Mouse (Mus musculus) MEL (cell line): ENCODE data around the gene 3110082I17Rik. TPM values are rescaled to one million over a fixed set of nuclear protein-coding genes. Genes with fewer than 3 reads are reported as not detected.

ENCODE experiments used
- DNase-seq: peaks from one replicate; pipeline ENCODE4 v3.0.0; 2011; ENCODE audit warnings: low read depth, low spot score
- H3K27ac ChIP-seq: 2 replicates; pipeline ENCODE4 v1.5.1; 2012; ENCODE audit warnings: low read depth, mild to moderate bottlenecking, control low read depth, low read length, moderate library complexity; ENCODE audit not compliant: control insufficient read depth
- H3K27me3 ChIP-seq, 2 experiments: fragments of 150-350 bp in 1 of 2; sonication (generic) in 1 of 2; 2 replicates each; pipeline ENCODE4 v1.6.1; 2012; ENCODE audit warnings: low read length in 2 of 2, mild to moderate bottlenecking in 2 of 2, improper control_type of control experiment in 1 of 2, moderate library complexity in 1 of 2; ENCODE audit not compliant: insufficient read depth in 2 of 2, control insufficient read depth in 1 of 2
- H3K36me3 ChIP-seq, 2 experiments: 2 replicates each; pipeline ENCODE4 v1.6.1; 2012 to 2014; ENCODE audit warnings: low read length in 2 of 2, improper control_type of control experiment in 1 of 2, inconsistent platforms in 1 of 2, mild to moderate bottlenecking in 1 of 2; ENCODE audit not compliant: insufficient read depth in 2 of 2, control insufficient read depth in 1 of 2
- H3K4me1 ChIP-seq, 2 experiments: fragments of 150-350 bp in 1 of 2; sonication (generic) in 1 of 2; 2 replicates each; pipeline ENCODE4 v1.6.1; 2012; ENCODE audit warnings: low read length in 2 of 2, improper control_type of control experiment in 1 of 2, mild to moderate bottlenecking in 1 of 2; ENCODE audit not compliant: insufficient read depth in 2 of 2, control insufficient read depth in 1 of 2
- H3K4me3 ChIP-seq, 2 experiments: fragments of 150-350 bp in 1 of 2; sonication (generic) in 1 of 2; 2 replicates each; pipeline ENCODE4 v1.5.1; 2012; ENCODE audit warnings: low read depth in 2 of 2, low read length in 2 of 2, mild to moderate bottlenecking in 2 of 2, moderate library complexity in 2 of 2, control low read depth in 1 of 2, improper control_type of control experiment in 1 of 2; ENCODE audit not compliant: control insufficient read depth in 1 of 2, insufficient read depth in 1 of 2
- H3K79me2 ChIP-seq: 2 replicates; pipeline ENCODE4 v1.6.1; 2012; ENCODE audit warnings: mild to moderate bottlenecking, low read length, moderate library complexity; ENCODE audit not compliant: control insufficient read depth, poor library complexity, insufficient read depth
- H3K9ac ChIP-seq: 2 replicates; pipeline ENCODE4 v1.6.1; 2012; ENCODE audit warnings: low read depth, mild to moderate bottlenecking, control low read depth, low read length, moderate library complexity; ENCODE audit not compliant: control insufficient read depth, poor library complexity, severe bottlenecking
- H3K9me3 ChIP-seq: fragments of 150-350 bp; sonication (generic); replicated peaks from 2 replicates; pipeline ENCODE4 v1.6.1; 2012; ENCODE audit warnings: mild to moderate bottlenecking, low read length, improper control_type of control experiment, moderate library complexity; ENCODE audit not compliant: insufficient read depth
- BHLHE40 ChIP-seq: IDR thresholded peaks from 2 replicates; pipeline ENCODE4 v1.6.1; 2012; ENCODE audit warnings: low read depth, mild to moderate bottlenecking, inconsistent platforms, low read length, improper control_type of control experiment, borderline replicate concordance
- EP300 ChIP-seq, 2 experiments: IDR thresholded peaks; 2 replicates each; pipeline ENCODE4 v1.6.1; 2011; ENCODE audit warnings: improper control_type of control experiment in 2 of 2, low read length in 2 of 2, low read depth in 1 of 2, mild to moderate bottlenecking in 1 of 2
- ETS1 ChIP-seq: IDR thresholded peaks from 2 replicates; pipeline ENCODE4 v1.6.1; 2012; ENCODE audit warnings: low read depth, mild to moderate bottlenecking, inconsistent platforms, low read length, improper control_type of control experiment, moderate library complexity
- GATA1 ChIP-seq: IDR thresholded peaks from 2 replicates; pipeline ENCODE4 v1.6.1; 2011; ENCODE audit warnings: low read depth, low read length, improper control_type of control experiment
- HCFC1 ChIP-seq: IDR thresholded peaks from 2 replicates; pipeline ENCODE4 v1.6.1; 2012; ENCODE audit warnings: low read depth, mild to moderate bottlenecking, inconsistent platforms, low read length, improper control_type of control experiment, moderate library complexity
- JUND ChIP-seq: IDR thresholded peaks from 2 replicates; pipeline ENCODE4 v1.6.1; 2011; ENCODE audit warnings: low read depth, mild to moderate bottlenecking, improper control_type of control experiment, low read length
- MAX ChIP-seq: IDR thresholded peaks from 2 replicates; pipeline ENCODE4 v1.6.1; 2011; ENCODE audit warnings: low read length, improper control_type of control experiment
- MAZ ChIP-seq: IDR thresholded peaks from 2 replicates; pipeline ENCODE4 v1.6.1; 2012; ENCODE audit warnings: low read depth, mild to moderate bottlenecking, inconsistent platforms, low read length, improper control_type of control experiment
- MEF2A ChIP-seq: IDR thresholded peaks from 2 replicates; pipeline ENCODE4 v1.6.1; 2014; ENCODE audit warnings: low read depth, mild to moderate bottlenecking, inconsistent platforms, low read length, improper control_type of control experiment; ENCODE audit not compliant: poor library complexity, insufficient replicate concordance, severe bottlenecking; ENCODE audit errors: extremely low read depth
- MYB ChIP-seq: IDR thresholded peaks from 2 replicates; pipeline ENCODE4 v1.6.1; 2011; ENCODE audit warnings: mild to moderate bottlenecking, low read depth, low read length, improper control_type of control experiment
- NELFE ChIP-seq: IDR thresholded peaks from 2 replicates; pipeline ENCODE4 v1.6.1; 2011; ENCODE audit warnings: low read depth, low read length, improper control_type of control experiment
- NRF1 ChIP-seq: IDR thresholded peaks from 2 replicates; pipeline ENCODE4 v1.6.1; 2014; ENCODE audit warnings: low read depth, mild to moderate bottlenecking, inconsistent platforms, low read length, improper control_type of control experiment, moderate library complexity; ENCODE audit not compliant: poor library complexity, insufficient read depth, severe bottlenecking
- POLR2A ChIP-seq, 2 experiments: IDR thresholded peaks; 2 replicates each; pipeline ENCODE4 v1.6.1; 2011 to 2012; ENCODE audit warnings: low read length in 2 of 2, mild to moderate bottlenecking in 2 of 2, control low read depth in 1 of 2, improper control_type of control experiment in 1 of 2, low read depth in 1 of 2, moderate library complexity in 1 of 2; ENCODE audit not compliant: control insufficient read depth in 1 of 2, insufficient read depth in 1 of 2, poor library complexity in 1 of 2
- POLR2AphosphoS5 ChIP-seq: IDR thresholded peaks from 2 replicates; pipeline ENCODE4 v1.6.1; 2012; ENCODE audit warnings: low read depth, borderline replicate concordance, mild to moderate bottlenecking, inconsistent platforms, low read length, moderate library complexity, mixed read lengths
- RCOR1 ChIP-seq: IDR thresholded peaks from 2 replicates; pipeline ENCODE4 v1.6.1; 2012; ENCODE audit warnings: low read depth, mild to moderate bottlenecking, inconsistent platforms, low read length, improper control_type of control experiment
- TAL1 ChIP-seq: IDR thresholded peaks from 2 replicates; pipeline ENCODE4 v1.6.1; 2012; ENCODE audit warnings: mild to moderate bottlenecking, inconsistent platforms, low read length, moderate library complexity, mixed read lengths
- UBTF ChIP-seq: IDR thresholded peaks from 2 replicates; pipeline ENCODE4 v1.6.1; 2012; ENCODE audit warnings: low read depth, mild to moderate bottlenecking, inconsistent platforms, low read length, improper control_type of control experiment, moderate library complexity, borderline replicate concordance; ENCODE audit not compliant: insufficient read depth
- USF1 ChIP-seq: IDR thresholded peaks from 2 replicates; pipeline ENCODE4 v1.6.1; 2014; ENCODE audit warnings: low read depth, mild to moderate bottlenecking, inconsistent platforms, low read length, improper control_type of control experiment, moderate library complexity
- ZC3H11A ChIP-seq: IDR thresholded peaks from 2 replicates; pipeline ENCODE4 v1.6.1; 2012; ENCODE audit warnings: low read depth, mild to moderate bottlenecking, inconsistent platforms, low read length, improper control_type of control experiment
- ZMIZ1 ChIP-seq: IDR thresholded peaks from 2 replicates; pipeline ENCODE4 v1.6.1; 2012; ENCODE audit warnings: low read depth, mild to moderate bottlenecking, inconsistent platforms, low read length, improper control_type of control experiment, moderate library complexity
- polyA plus RNA-seq, 2 experiments: library from polyadenylated mRNA; stranded (reverse) in 1 of 2; unstranded in 1 of 2; fragments of >175 nt in 1 of 2; fragments of >200 nt in 1 of 2; gene quantifications; 2 replicates each; pipeline versions ENCODE4 v1.2.1 to v1.2.4; 2012; ENCODE audit warnings: low replicate concordance in 2 of 2, low read depth in 1 of 2; ENCODE audit not compliant: insufficient read length in 2 of 2, insufficient read depth in 1 of 2, missing spikeins in 1 of 2
- total RNA-seq: library from RNA; depleted of rRNA; stranded (reverse); fragments of 300-350 nt; gene quantifications from 2 replicates; pipeline ENCODE4 v1.2.3, GENCODE M21; 2012

The 3110082I17Rik gene
- total and polyA plus RNA-seq, 3 experiments, result 58.1 to 79.5 TPM; not detected in 1

GRCm38 (mm10) chr5:139351628-139352027, 108.7 kb downstream of the 3110082I17Rik start:
- H3K4me1 ChIP-seq, result no peaks in the 10 kb centered on the region
- H3K79me2 ChIP-seq, result no peaks in the 10 kb centered on the region

GRCm38 (mm10) chr5:139351134-139351533, 109.2 kb downstream of the 3110082I17Rik start, which contains the start of gene Cox19:
Cox19 (minus strand) TSS chr5:139351418.
- no peak for DNase-seq
- TF ChIP-seq MAZ, result no peak
- no peak for TF ChIP-seq POLR2AphosphoS5
- TF ChIP-seq POLR2A (IDR thresholded peaks at IDR 0.05; ENCODE audit: control insufficient read depth in 1 of 2, insufficient read depth in 1 of 2, low read depth in 1 of 2, low read length in 2 of 2, poor library complexity in 1 of 2), result no peak
- no peak for TF ChIP-seq MYB
- no peak for TF ChIP-seq MEF2A
- no peak for TF ChIP-seq TAL1
- no peak for TF ChIP-seq EP300 (IDR thresholded peaks at IDR 0.05; ENCODE audit: low read depth in 1 of 2, low read length in 2 of 2)
- no peak for TF ChIP-seq GATA1
- no peak for TF ChIP-seq BHLHE40
- TF ChIP-seq JUND, result no peak
- TF ChIP-seq UBTF, result no peak
- TF ChIP-seq HCFC1, result no peak
- TF ChIP-seq NELFE, result no peak
- no peak for TF ChIP-seq ZMIZ1
- TF ChIP-seq USF1, result no peak
- no peak for TF ChIP-seq RCOR1
- no peak for TF ChIP-seq ZC3H11A
- TF ChIP-seq ETS1, result no peak
- TF ChIP-seq MAX, result no peak
- no peak within 1 kb of the TSS for H3K27ac ChIP-seq
- no peaks in the 10 kb centered on the region for H3K27me3 ChIP-seq
- no peaks in the 10 kb centered on the region for H3K79me2 ChIP-seq
- H3K4me1 ChIP-seq, result no peaks in the 10 kb centered on the region
- no peak within 1 kb of the TSS for H3K9ac ChIP-seq
- H3K36me3 ChIP-seq, result no peaks in the 10 kb centered on the region
- no peaks in the 10 kb centered on the region for H3K9me3 ChIP-seq
- H3K4me3 ChIP-seq, result no peak within 1 kb of the TSS

More at GRCm38 (mm10) chr5:139351628-139352027, 108.7 kb downstream of the 3110082I17Rik start:
- Histone ChIP-seq H3K4me3 (no peak overlapping the region), H3K27me3 (no peaks in the 10 kb centered on the region), H3K36me3 (no peaks in the 10 kb centered on the region), H3K9ac (no peak overlapping the region), H3K27ac (no peak overlapping the region), H3K9me3 (no peaks in the 10 kb centered on the region)
- TF ChIP-seq NRF1, result no peak
- DNase-seq, result no peak
